Mouse (Mus musculus) thymus, postnatal 25 days (tissue): ENCODE results near the gene Flad1.

ENCODE experiments used
- DNase-seq: peaks from one replicate; pipeline ENCODE4 v3.0.0; 2022

Flad1 gene

DNA sequence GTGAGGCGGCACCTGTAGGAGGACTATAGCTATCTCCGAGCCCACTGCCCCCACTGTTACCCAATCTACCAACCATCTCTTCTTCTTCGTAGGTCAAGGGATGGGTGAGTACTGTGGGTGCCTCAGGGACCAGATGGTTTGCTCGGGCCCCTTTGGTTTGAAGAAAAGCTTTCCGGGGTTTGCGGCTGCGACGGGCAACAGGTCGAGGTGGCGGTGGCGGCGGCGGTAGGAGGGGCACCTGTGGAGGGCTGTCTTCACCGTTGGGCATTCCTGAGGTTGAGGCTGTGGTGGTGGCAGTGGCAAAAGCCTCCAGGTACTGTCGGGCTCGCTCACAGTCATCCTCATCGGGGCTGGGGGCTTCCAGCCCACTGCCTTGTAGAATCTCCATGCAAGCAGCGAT is 31.0 kb downstream of the Flad1 start:
- DNase-seq: no peak

DNA sequence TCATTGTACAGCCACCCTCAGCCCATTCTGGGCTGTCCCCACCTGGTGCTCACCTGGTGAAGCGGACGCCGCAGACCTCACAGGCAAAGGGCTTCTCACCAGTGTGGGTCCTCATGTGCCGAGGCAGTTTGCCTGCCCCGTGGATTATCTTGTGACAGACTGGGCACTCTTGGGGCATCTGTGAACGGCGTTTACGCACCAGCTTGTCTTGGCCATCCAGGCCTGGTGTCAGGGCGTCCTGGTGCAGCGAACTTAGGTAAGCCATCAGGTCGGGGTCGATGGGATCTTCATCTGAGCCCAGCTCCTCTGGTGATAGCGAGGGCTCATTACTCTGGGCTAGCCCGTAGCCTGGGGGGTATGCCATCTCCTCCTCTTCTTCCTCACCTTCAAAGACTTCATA is 31.4 kb downstream of the Flad1 start:
- no peak for DNase-seq

DNA sequence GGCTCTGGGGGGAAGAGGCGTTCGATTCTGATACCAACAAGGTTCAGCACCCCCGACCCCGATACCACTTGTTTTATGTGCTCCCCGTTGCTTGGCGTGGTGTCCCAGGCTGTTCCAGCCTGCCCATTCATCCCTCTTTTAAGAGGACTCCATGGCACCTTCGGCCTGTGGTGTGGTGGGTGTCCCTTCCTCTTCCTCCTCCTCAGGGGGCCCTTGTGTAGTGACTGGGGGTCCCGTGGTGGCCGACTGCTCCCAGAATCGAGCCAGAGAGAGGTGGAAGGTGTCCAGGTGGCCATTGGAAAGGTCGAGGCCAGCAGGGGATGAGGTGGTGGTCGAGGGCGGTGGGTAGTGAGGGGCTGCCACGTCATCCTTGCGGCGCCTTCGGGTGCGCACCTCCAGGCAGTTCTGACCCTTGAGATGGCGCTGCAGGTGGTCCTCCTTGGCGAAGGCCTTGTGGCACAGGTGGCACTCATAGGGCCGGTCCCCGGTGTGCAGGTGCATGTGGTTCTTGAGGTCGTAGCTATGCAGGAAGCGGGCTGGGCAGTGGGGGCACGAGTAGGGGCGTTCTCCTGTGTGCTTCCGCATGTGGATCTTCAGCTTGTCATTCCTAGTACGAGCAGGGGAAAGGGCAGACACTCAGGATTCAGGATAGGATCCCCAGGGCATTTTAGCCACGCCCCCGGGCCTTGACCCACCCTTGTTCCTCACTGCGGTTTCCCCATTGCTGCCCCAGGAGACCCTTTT is 32.1 kb downstream of the Flad1 start:
- DNase-seq: peak; percentile 58

DNA sequence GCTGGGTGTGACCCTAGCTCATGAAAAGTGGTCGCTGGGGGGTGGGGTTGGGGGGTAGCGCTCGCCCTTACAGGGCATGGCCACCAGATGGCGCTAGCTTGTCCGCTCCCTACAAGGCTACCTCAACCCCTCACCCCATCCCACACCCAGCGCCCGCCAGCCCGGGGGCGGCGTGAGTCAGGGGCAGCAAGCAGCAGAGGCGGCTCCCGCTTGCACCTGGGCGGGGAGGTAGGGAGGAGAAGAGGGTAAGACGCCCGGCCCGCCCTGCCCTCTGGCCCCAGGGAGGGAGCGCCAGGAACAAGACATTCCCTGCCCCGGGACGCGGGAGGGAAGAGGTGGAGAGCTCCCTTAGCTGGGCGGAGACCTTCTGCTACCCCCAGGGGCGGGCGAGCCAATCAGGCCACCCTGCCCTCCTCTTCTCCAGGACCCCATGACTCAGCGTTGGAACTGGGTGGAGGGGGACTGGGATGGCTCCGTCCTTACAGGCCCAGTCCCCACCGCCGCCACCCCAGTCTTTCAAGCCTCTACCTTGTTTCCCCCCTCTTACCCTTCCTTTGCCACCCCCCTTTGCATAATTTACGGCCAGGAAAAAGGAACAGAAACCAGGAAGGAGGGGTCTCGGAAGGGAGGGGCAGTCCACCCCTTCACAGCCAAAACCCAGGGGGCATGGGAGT is 33.1 kb downstream of the Flad1 start:
- peak; percentile 76 for DNase-seq

DNA sequence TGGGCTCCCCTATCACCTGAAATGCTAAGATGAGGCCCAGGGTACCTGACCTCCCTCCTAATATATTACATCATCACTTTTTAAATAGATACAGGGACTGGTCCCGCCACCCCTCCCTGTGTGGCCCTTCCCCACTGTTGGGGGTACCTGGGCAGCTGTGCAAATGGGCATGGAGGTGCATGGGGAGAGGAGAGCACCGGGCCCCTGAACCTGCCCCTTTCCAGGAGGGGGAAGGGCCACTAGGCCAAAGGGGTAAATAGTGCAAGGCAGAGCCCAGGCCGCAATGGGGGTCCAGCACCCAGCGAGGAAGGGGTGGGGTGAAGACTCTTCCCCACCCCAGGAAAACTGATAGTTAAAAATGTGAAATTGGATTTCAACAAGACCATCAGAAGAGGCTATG is 33.8 kb downstream of the Flad1 start:
- no peak for DNase-seq

DNA sequence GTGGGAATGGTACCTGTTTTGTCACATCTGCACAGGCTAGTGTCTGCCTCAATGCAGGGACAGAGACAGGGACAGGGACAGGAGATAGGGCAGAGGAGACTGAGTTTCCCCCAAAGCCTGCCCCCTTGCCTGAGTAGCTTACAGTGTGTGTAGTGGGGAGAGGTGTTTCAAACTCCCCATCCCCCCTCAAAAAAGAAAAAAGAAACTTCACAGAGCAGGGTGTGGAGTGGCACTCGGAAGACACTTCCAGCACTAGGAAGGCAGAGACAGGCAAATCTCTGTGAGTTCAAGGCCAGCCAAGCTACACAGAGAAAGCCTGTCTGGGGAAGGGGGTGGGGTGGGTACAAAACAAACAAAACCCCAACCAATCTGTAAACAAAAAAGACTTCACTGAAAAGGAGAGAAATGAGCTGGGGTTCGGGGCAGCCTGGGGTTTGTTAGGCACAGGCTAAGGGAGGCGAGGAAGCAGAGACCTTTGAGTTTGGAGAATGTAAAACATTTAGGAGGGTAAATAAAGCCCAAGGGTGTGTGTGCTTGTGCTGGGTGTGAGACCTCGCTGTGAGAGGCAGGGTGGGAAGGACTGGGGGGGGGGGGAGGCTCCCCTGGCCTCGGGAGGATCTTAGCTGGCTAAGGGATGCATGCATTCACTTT is 38.0 kb downstream of the Flad1 start:
- DNase-seq: no peak

DNA sequence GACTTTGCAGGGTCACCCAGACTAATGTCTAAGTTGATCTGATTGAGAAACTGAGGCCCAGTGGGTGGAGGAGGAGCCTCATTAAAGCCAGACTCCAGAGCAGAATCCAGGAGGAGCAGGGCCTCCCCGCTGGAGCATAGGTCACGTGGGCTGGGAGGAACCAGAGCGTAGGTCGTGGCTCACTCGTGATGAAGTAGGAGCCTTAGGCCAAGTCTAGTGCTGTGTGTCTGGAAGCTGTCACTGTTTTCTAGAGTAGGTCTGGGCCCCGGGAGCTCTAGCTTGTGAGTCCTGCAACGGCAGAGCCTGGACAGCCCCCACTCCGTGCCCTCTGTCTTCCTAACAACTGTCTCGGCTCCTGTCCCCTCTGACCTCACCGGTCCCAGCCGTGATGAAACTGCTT is 44.3 kb downstream of the Flad1 start:
- DNase-seq: no peak

DNA sequence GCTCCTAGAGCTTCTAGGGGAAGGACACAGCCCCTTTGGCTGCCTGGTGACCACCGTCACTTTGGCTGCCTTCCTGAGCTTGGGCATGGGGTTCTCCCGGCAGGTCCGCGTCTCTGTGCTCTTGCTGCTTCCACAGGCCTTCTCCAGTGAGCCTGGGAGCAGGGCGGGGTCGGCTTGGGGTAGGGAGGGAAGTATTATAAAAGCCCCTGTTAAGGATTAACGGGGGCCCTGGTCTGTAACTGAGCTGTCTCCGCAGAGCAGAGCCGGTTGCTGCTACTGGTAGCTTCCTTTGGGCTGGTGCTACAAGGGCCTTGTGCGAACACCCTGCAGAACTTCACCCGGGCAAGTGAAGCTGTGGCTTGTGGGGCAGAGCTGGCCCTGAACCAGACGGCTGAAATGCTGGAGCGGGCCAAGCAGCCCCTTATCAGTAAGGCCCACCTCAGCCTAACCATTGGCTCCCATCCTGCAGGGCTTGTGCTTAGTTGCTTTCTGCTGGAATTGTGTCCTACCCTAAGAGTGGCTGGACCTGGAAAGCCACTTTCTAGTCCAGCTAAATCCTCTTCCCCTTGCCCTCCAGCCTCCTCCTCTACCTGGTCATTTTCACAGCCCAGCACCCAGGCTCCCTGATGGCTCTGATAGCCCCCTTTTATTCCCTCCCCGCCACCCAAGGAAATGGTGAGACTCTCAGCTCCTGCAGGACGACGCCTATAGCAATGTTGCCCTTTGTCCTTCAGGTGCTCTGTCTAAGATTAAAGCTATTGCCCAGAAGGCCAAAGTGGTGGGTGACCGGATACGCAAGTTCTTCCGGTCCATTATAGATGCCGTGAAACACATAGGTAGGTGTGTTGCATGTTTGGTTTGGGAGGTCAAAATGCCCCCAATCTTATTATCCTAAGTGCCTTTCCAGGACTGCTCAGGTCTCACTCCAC is 45.9 kb downstream of the Flad1 start:
- DNase-seq: no peak

DNA sequence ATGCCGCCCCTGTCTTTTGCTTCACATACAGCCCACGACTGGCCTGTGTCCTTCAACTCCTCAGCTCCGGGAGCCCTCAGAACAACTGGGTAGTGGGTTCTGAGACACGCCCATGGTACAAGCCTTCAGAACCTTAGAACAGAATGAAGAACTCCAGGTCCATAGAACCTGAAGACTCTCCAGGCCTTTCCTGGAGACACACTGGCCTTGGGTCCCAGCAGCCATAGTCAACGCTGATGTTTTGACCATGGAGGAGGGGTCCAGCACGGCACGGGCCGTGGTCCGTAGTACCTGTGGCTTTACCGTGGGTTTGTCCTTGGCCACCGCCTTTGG is 46.6 kb downstream of the Flad1 start, which contains the start of gene Dcst1:
Gene Dcst1, minus strand, starts transcription at position 101 of the 333 bp plus-strand sequence.
- DNase-seq: no peak

DNA sequence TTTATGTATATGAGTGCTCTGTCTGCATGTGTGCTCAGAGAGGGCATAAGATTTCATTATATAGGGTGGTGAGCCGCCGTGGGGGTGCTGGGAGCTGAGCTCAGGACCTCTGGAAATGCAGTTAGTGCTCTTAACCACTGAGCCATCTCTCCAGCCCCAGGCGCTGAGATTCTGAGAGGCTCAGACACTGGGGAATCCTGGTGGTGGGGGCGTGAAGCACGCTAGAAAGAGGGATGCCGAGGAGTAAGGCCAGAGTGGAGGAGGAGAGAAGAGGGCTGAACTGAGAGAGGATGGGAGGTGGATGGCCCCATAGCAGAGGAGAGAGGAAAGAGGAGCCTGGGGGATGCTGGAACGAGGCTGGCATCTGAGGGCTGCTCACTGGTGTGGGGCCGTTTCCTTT is 47.0 kb downstream of the Flad1 start:
- no peak for DNase-seq

DNA sequence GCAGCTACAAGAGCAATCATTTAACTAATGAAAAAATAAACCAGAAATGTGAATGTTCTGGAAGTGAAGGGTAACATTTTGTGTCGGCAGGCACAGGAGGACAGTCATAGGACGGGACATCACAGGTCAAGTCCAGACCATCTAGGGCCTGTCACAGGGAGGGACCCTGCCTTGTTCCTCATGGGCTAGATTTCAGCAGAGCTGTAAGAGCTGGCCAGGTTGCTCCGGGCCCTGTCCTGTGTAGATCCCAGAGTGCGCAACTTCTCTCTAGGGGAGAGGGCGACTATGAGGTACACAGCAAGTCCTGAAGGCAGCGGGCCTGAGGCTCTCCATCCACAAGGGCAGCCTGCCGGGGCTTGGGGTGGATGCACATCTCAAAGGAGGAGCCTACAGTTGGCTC is 50.0 kb downstream of the Flad1 start, which contains the start of gene Dcst2:
Gene Dcst2, plus strand, starts transcription at position 301 of the 400 bp plus-strand sequence.
- DNase-seq: no peak

DNA sequence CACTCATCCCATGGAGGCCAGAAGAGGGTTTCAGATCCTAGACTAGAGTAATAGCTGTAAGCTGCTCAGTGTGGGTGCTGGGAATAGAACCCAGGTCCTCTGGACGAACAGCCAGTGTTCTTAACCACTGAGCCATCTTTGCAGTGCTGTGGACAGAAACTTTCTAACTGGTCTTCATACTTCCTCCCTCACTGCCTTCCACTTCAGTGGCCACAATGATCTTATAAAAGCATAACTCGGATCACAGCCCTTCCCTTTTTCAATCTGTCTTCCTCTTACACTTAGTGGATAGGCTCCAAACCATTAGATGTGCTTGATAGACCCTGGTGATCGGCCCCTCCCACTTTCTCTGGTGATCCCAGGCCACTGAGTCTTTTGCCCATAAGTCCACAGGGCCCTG is 51.4 kb downstream of the Flad1 start:
- no peak for DNase-seq

DNA sequence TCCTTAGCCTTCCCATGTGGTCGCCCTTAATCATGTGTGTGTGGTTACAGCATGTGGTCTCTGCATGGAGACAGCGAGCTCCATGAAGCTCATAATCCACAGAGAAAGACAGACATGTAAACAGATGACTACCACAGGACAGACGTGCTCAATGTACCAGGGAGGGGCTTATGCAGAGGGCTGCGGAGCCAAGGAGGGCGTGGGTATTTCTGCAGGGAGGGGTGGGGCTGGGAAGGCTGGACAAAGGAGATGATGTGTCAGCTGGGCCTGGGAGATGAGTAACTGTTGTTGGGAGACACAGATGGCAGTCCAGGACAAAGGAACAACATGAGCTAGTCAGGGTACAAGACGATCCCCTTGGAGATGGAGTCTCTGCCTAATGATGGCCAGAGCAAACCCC is 52.0 kb downstream of the Flad1 start:
- no peak for DNase-seq

DNA sequence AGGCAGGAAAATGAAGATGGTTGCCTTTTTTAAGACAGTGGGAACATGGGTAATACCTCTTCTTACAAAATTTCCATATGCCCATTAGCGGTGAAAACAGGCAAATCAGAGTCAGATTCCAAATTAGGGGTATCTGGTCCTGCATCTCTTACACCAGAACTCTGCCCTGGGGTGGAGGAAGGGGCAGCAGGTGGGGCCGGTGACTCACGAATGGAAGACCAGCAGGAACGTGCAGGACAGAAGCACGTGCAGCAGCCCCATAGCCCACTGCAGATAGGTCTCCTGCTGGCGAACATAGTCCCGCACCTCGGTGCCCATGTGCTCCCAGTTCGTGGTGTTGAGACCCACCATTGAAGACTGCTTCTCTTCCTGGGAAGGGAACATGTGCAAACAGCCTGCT is 55.6 kb downstream of the Flad1 start:
- no peak for DNase-seq

DNA sequence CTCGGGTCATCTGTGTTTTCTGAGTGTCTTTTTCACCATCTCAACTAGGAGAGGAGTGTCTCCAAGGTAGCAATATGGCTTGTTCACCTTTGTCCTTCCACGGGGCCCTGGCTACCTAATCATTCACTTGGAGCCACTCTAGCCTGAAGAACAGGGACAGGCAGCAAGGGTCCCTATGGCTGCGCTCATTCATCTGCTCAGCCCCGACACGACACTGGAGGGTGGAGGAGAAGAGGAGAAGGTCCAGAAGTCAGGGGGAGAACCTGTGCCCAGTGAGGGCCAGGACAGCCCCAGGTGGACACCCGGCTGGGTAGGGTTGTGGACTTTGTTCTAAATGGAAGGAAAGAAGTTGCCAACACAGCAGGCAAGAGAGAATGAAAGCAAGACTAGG is 56.2 kb downstream of the Flad1 start:
- no peak for DNase-seq

DNA sequence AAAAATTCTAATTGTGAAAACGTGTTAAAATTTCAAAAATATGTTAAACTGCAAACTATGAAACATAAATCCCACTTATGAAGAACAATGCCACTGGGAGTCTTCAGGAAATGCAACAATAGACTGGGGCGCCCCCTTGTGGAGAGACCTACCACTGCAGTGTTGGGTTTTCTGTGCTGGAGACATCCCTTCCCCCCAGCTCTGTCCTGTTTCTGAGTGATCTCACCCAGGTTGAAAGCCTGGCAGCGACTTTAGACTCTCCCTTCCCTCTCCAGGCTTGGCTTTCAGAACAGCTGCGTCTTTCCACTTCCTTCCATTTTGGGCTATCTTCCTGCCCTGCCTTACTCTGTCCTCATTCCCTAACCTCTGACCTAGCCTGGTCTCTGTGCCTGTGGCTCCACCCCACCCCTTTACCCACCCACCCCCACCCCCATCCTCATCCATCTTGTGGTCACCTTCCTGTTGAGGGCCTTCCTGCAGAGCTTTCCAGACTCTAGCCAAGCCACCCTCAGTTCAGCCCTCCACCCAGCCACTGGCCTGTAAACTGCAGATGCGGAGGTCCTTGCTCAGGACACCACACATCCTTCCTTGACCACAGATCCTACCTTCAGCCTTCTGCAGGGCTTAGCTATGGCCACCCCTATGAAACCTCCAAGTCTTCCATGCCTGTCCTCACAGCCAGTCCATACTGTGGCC is 56.7 kb downstream of the Flad1 start:
- peak; percentile 85 for DNase-seq

DNA sequence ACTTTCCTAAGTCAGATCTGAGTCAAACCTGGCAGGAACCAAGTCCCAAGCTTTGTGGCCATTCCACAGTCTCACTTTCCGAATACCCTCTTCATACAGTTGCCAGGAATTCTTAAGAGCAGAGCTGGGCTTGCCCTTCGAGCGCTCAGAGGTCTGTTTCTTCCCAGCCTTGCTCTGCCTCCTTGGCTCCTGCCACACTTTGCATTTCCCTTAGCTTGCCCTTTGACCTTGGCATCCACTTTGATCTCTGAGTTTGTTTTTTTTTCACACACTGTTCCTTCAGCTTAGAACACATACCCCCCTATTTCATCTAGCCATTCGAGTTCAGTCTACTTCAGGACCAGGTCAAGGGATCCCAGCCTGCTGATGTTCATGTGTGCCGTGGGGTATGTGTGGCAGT is 60.4 kb downstream of the Flad1 start:
- DNase-seq: no peak
